Mouse (Mus musculus) bone marrow macrophage, adult 2 months (primary cell): ENCODE data around the gene Ndufs8. TPM values are rescaled to one million over a fixed set of nuclear protein-coding genes. Genes with fewer than 3 reads are reported as not detected.
A peak's percentile ranks its signal among the peaks of the same experiment; 100 is the strongest.

Source experiments
- H3K27ac ChIP-seq: 2 replicates; pipeline ENCODE4 v1.5.1; 2012; ENCODE audit warnings: low read depth, low read length; ENCODE audit not compliant: insufficient read depth
- H3K4me1 ChIP-seq: 2 replicates; pipeline ENCODE4 v1.6.1; 2012; ENCODE audit warnings: low read length; ENCODE audit not compliant: control insufficient read depth, insufficient read depth
- H3K4me3 ChIP-seq: 2 replicates; pipeline ENCODE4 v1.5.1; 2012; ENCODE audit warnings: mild to moderate bottlenecking, low read length, moderate library complexity; ENCODE audit not compliant: insufficient read depth
- CTCF ChIP-seq: IDR thresholded peaks from 2 replicates; pipeline ENCODE4 v1.5.1; 2012; ENCODE audit warnings: low read depth, mild to moderate bottlenecking, low read length, moderate library complexity
- POLR2A ChIP-seq: IDR thresholded peaks from 2 replicates; pipeline ENCODE4 v1.6.1; 2012; ENCODE audit warnings: mild to moderate bottlenecking, low read depth, low read length, borderline replicate concordance
- polyA plus RNA-seq: library from polyadenylated mRNA; stranded (reverse); fragments of >200 nt; gene quantifications from 2 replicates; pipeline ENCODE4 v1.2.4, GENCODE M21; 2012; ENCODE audit not compliant: missing spikeins, insufficient read depth, insufficient read length

The Ndufs8 gene
- polyA plus RNA-seq, 1 experiment: 80.5 TPM

DNA sequence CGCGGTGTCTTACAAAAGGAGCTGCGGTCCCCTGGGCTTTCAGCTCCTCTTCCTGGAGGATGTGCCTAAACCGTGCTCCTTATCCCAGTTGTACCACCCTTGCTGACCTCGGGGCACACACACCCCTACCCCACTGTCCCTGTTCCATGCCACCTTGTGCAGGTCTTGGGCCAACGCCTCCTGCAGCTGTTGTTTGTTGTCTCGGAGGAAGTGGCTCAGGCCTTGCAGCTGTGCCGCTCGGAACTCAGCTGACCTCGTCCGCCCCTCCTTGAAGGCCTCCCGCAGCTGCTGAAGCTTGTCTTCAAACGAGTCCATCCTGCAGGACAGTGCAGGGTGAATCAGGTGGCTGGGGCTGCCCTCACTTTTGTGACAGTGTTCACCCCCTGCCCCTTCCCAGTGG lies 11.0 kb upstream of the Ndufs8 start:
- Histone ChIP-seq H3K27ac (peak overlapping the region; percentile 89), H3K4me1 (peaks cover 60% of the 10 kb centered on the region), H3K4me3 (no peak overlapping the region)
- TF ChIP-seq POLR2A: no peak
- no peak for TF ChIP-seq CTCF

DNA sequence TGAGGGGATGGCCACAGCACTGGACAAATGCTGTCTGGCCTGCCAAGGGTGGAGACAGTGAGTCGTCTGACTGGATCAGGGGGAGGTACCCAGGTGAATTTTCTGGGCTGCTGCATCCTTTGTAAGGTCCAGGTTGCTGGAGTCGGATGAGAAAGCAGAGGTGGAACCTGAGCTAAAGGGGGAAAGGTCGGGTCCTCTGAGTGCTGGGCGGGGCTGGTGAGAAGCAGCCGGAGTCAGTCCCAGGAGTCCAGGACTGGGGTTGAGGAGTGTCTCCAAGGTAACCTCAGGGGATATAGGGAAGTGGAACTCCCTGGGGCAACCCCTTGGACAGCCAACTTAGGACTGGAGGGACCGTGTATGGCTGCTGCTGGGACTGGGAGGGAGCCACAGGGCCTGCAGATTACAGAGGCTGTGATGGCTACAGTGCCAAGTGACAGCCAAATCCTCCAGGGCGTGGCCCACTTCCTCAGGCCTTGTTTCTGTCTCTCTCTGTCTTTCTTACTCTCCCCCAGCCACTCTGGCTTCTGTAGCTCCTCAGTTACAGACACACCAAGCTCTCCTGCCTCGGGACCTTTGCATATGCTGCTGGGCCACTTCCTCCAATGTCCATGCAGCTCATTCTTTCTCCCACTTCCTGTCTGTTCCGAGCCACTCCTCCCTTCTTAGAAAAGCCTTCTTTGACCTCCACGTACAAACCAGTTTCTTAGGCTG lies 10.2 kb upstream of the Ndufs8 start:
- Histone ChIP-seq H3K4me3 (no peak overlapping the region), H3K4me1 (peaks cover 55% of the 10 kb centered on the region), H3K27ac (peak overlapping the region; percentile 89)
- TF ChIP-seq POLR2A: no peak
- no peak; the same call in 1 of the 2 replicates for TF ChIP-seq CTCF

DNA sequence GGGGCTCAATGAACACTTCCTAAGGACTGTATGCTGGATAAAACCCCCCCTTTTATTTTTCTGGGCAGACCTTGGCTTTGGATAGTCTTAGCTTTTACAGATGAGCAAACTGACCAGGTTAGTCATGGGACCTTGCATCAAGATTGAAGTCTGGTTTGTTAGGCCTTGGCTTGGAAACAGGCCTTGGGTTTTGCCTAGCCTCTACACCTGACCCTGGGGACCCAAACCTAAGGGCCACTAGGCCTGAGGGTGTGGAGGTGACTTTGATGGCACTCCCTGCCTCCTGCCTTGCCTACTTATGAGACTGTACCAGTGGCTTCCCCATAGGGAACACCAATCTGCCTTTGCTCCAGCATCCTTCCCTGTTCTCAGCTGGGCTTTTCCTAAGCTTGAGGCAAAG lies 7.4 kb upstream of the Ndufs8 start:
- Histone ChIP-seq H3K4me1 (peaks cover 40% of the 10 kb centered on the region), H3K4me3 (no peak overlapping the region), H3K27ac (no peak overlapping the region)
- no peak for TF ChIP-seq CTCF
- TF ChIP-seq POLR2A: no peak

DNA sequence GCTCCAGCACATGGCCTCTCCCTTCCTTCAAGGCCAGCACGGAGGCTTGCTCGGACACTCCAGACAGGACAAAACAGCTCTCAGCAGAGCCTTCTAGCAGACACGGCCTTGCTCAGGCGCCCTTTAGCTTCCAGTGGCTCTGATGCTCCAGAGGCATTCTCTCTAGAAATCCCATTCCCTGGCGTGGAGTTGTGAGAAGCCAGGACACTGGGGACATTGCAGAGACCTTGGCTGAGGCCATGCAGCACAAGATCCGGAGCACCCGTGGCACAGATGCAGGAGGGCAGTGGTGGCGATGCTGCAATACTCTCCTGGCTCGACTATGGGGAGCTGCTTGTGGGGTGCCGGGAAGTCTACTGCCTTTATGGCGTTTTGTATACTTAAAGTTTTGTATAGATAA lies 4.2 kb upstream of the Ndufs8 start:
- Histone ChIP-seq H3K4me1 (peaks cover 27% of the 10 kb centered on the region), H3K4me3 (no peak overlapping the region), H3K27ac (0 out of 2 replicates have a peak overlapping the region, but pooled peaks have one; percentile 0)
- TF ChIP-seq CTCF: no peak
- no peak for TF ChIP-seq POLR2A

DNA sequence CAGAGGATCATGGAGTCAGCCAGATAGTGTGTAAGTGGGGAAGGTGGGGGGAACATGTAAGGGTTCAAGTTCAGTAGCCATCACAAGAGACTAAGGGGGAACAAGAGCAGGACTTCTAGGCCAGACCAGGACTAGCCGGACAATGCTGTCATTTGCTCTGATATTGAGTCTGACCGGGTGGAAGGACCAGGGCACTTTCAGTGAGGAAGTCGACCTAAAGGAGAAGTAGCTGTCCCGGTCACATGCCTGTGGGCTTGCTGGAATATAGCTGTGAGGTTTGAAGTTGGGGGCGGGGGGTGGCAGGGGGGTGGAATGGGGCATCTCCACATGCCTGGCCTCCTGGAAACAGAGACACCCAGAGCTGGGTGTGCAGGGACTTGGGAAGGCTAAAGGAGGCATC lies 2.0 kb upstream of the Ndufs8 start:
- TF ChIP-seq CTCF (no peak), POLR2A (0 out of 2 replicates have a peak, but pooled peaks have one; percentile 48)
- H3K4me1 ChIP-seq: peaks cover 49% of the 10 kb centered on the region
- H3K27ac ChIP-seq: peak overlapping the region; percentile 96
- H3K4me3 ChIP-seq: no peak overlapping the region

DNA sequence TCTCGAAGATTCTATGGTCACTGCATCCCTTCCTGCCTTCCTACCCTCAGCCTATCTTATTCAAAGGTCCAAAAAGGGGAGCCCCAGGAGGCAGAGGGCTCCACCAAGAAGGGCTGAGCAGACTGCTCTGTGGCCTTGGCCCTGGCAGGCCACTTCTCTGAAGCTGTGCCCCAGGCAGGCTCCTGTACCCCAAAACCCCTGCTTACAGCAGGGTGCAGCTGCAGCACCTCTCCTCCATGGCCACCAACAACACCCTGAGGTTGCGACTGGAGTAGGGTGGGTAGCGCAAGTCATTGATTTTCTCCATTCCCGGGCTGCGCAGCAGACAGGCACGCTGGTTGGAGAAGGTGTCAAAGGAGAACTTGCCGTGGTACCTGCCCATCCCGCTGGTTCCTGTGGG lies 1.1 kb upstream of the Ndufs8 start:
- peak overlapping the region; percentile 73 for H3K4me3 ChIP-seq
- H3K27ac ChIP-seq: peak overlapping the region; percentile 90
- peaks cover 56% of the 10 kb centered on the region for H3K4me1 ChIP-seq
- TF ChIP-seq CTCF: no peak
- no peak for TF ChIP-seq POLR2A

DNA sequence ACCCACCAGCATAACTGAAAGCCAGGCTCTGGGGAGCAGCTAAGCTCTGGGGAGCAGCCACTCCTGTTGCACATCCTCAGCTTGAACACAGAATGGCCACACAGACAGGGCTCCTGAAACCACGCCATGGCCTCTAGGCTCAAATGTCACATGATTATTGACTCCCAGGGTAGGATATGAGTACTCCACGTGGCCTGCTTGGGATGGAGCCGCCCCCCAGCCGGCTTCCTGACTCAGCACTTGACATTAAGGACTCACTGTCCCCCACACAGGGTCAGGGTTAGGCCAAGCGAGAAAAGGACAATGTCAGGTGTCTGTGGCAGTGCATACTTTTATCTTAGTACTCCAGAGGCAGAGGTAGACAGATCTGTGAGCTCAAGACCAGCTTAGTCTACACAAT lies 2.4 kb downstream of the Ndufs8 start:
- Histone ChIP-seq H3K4me1 (peaks cover 53% of the 10 kb centered on the region), H3K4me3 (0 out of 2 replicates have a peak overlapping the region, but pooled peaks have one; percentile 9), H3K27ac (peak overlapping the region; percentile 99)
- TF ChIP-seq POLR2A: peak; percentile 63; the same call in 1 of the 2 replicates
- TF ChIP-seq CTCF: peak; percentile 22; the same call in 1 of the 2 replicates

DNA sequence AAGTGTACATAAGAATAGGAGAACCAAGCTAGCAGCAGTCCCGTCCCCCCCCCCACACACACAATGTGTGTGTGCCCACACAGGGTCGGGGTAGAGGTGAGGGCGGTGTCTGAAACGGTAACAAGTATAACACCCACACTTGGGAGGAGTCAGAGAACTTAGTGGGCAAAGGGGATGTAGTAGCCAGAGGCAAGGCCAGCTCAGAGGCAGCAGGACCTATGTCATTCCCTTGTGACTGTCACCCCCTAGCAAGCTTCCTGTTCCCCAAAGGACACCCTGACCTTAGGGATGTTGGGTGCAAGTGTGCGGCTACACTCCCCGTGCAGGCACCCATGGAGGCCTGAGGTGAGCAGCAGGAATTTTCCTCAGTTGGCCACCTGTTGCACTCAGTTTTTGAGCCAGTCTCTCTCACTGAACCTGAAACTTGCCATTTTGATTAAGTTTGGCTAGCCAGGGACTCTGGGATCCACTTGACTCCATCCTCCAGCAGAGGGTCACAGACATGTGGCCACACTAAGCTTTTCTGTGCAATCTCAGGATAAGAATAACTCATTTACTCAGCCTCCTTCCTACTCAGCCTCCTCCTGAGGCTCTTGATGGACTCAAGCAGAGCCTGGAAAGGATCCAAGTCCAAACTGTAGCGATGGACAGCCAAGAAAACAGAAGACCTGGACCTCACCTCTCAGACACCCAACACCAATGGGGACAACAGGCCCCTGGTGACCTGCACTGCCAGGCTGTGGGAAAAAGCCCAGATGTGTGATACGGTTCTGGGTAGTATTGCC lies 4.5 kb downstream of the Ndufs8 start:
- Histone ChIP-seq H3K4me1 (peaks cover 49% of the 10 kb centered on the region), H3K4me3 (peak overlapping the region; percentile 73), H3K27ac (peak overlapping the region; percentile 99)
- TF ChIP-seq CTCF (no peak), POLR2A (no peak)

DNA sequence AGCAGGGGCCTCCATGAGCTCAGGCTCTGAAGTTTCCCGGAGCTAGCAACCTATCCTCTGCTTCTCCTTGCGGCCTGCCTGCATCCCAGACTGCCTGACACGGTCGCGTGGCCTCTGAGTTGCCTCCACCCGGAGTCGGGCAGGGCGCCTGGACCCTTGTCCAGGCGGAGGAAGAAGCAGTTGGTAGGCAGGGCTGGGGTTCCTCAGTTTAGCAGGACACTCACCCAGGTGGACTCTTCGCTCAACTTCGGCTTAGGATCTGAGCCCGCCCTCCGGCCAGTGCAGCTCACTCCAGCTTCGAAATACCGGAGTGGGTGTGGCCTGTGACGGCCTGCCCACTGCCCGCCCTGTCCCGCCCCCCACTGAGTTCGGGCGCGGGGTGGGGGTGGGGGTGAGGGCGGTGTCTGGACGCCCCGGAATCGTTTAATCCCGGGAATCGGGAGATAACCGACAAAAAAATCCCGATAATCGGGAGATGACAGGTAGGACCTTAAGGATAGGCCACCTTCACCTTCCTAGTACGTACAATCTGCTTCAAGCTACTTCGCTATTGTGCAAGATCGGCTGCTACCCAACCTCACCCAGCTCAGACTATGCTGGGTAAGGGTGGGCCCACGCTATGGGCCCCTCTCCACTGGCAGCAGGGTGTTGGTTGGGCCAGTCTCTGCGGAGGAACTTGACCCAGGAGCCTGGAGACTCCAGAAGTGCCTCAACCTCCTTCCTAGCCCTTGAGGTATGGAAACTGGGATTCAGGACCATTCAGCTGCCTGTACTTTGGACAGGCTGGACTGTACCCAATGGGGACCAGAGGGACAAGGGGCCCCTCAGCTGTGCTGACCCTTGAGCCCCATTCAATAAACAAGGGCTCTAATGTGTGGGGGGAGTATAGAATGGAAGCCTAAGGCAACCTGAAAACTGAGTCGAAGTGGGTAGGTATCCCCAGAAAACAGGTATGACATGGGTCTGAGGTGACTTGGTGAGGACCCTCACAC lies 5.5 kb downstream of the Ndufs8 start, which contains the start of gene Tcirg1:
Gene Tcirg1, minus strand, starts transcription at position 339 of the 992 bp plus-strand sequence.
- Histone ChIP-seq H3K4me3 (peak within 1 kb of the TSS; percentile 94), H3K27ac (peak within 1 kb of the TSS; percentile 99), H3K4me1 (peaks cover 59% of the 10 kb centered on the region)
- TF ChIP-seq CTCF (no peak), POLR2A (no peak)
